19 mouse cellular contexts compared by ENCODE assay signal in genomic region chr12:5781276-5781675, GRCm38 (mm10).
"Had no signal": no experiment of that assay in that cellular context is flagged by ENCODE, and none has a peak within 500 bp of the region (broad histone marks: within the 10 kb centered on the region; RNA-seq: fewer than 3 reads in every experiment).

No protein-coding gene starts in this region.

- H3K9me3 ChIP-seq: liver, embryonic 12.5 days; midbrain, embryonic 13.5 days; neural tube, embryonic 13.5 days; neural tube, embryonic 15.5 days had no signal

- H3K27ac ChIP-seq: liver, embryonic 12.5 days; liver, embryonic 14.5 days; midbrain, embryonic 13.5 days; neural tube, embryonic 13.5 days; neural tube, embryonic 15.5 days had no signal

- H3K36me3 ChIP-seq: liver, embryonic 12.5 days; midbrain, embryonic 13.5 days; neural tube, embryonic 13.5 days; neural tube, embryonic 15.5 days had no signal

- H3K27me3 ChIP-seq: liver, embryonic 12.5 days; midbrain, embryonic 13.5 days; neural tube, embryonic 13.5 days; neural tube, embryonic 15.5 days had no signal

- H3K4me1 ChIP-seq: liver, embryonic 12.5 days; neural tube, embryonic 13.5 days; neural tube, embryonic 15.5 days had no signal

- ATAC-seq: liver, embryonic 12.5 days; midbrain, embryonic 13.5 days had no signal

- H3K9ac ChIP-seq: liver, embryonic 12.5 days; liver, embryonic 14.5 days; lung, embryonic 14.5 days; midbrain, embryonic 13.5 days; neural tube, embryonic 13.5 days; neural tube, embryonic 15.5 days had no signal

- DNase-seq: lung, adult 18-20 months; lung, embryonic 14.5 days; lung, postnatal 10 days; lung, postnatal 4 days; retina, postnatal 1 day; right cerebral cortex, adult 18-20 months; right cerebral cortex, postnatal 25 days; right cerebral cortex, postnatal 4 days; spleen, adult 18-20 months; thymus, adult 2 months; thymus, postnatal 14 days; thymus, postnatal 36 days had no signal

- H3K4me2 ChIP-seq: liver, embryonic 12.5 days; lung, embryonic 14.5 days; midbrain, embryonic 11.5 days; midbrain, embryonic 13.5 days; neural tube, embryonic 13.5 days; neural tube, embryonic 15.5 days had no signal

- H3K4me3 ChIP-seq: liver, embryonic 12.5 days; midbrain, embryonic 13.5 days; myocyte; neural tube, embryonic 13.5 days; neural tube, embryonic 15.5 days had no signal
